Mouse (Mus musculus): ENCODE measurements around the gene Nsun4. TPM values are rescaled to one million over a fixed set of nuclear protein-coding genes. Genes with fewer than 3 reads are reported as not detected.
A peak's percentile ranks its signal among the peaks of the same experiment; 100 is the strongest.

Nsun4 gene
- polyA plus RNA-seq, 1 experiment from 2014 or later, result 10.7 TPM

DNA sequence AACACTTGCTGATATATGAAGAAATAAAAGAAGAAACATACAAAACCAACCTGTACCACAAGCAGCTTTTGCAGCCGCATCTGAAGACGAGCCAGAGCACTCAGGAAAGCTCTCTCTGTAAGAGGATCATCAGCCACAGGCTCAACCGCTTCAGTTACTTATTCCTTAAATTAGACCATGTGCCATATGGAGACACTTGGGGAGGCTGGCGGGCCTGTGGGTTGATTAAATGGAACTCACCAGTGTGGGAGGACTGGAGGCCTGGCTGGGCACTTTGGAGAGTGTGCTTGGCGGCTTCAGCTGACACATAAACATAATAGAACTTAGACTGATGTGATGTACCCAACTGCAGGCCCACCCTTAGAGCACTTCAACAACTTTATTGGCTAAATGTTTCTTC lies 20.3 kb downstream of the Nsun4 start:
- Histone ChIP-seq H3K36me3 (peaks cover 49% of the 10 kb centered on the region), H3K4me3 (no peak overlapping the region), H3K9me3 (replicated peaks) (no peaks in the 10 kb centered on the region), H3K27ac (no peak overlapping the region), H3K4me1 (no peaks in the 10 kb centered on the region), H3K9ac (no peak overlapping the region), H3K4me2 (no peak overlapping the region), H3K27me3 (replicated peaks) (0 out of 2 replicates have a peak, but pooled peaks cover 2% of the 10 kb centered on the region)
- 77% methylated on average over 5 of the region's 5 CpGs for WGBS (ENCODE audit: insufficient replicate concordance)
- no peak for ATAC-seq

DNA sequence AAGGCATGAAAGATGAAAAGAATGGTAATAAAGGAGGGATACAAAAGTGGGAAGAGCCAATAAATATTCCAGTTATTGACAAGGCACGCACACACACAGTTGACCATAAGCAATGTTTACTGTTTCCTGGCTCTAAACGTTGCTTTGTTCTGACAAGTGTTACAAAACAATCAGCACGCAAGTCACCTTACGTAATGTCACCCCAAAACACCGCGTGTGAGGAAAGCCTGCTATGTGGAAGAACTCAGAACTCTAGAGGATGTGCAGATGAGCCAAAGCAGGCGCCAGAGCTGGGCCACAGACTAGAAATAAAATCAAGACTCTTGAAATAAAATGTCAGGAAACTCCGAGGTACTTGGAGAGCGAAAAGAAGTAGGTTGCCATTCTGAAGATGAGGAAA lies 20.8 kb downstream of the Nsun4 start:
- no peak for ATAC-seq
- Histone ChIP-seq H3K27ac (no peak overlapping the region), H3K36me3 (peaks cover 46% of the 10 kb centered on the region), H3K27me3 (replicated peaks) (0 out of 2 replicates have a peak, but pooled peaks cover 4% of the 10 kb centered on the region), H3K4me1 (no peaks in the 10 kb centered on the region), H3K9me3 (replicated peaks) (no peaks in the 10 kb centered on the region), H3K9ac (no peak overlapping the region), H3K4me3 (no peak overlapping the region), H3K4me2 (no peak overlapping the region)
- 73% methylated on average over 9 of the region's 9 CpGs for WGBS (ENCODE audit: insufficient replicate concordance)

DNA sequence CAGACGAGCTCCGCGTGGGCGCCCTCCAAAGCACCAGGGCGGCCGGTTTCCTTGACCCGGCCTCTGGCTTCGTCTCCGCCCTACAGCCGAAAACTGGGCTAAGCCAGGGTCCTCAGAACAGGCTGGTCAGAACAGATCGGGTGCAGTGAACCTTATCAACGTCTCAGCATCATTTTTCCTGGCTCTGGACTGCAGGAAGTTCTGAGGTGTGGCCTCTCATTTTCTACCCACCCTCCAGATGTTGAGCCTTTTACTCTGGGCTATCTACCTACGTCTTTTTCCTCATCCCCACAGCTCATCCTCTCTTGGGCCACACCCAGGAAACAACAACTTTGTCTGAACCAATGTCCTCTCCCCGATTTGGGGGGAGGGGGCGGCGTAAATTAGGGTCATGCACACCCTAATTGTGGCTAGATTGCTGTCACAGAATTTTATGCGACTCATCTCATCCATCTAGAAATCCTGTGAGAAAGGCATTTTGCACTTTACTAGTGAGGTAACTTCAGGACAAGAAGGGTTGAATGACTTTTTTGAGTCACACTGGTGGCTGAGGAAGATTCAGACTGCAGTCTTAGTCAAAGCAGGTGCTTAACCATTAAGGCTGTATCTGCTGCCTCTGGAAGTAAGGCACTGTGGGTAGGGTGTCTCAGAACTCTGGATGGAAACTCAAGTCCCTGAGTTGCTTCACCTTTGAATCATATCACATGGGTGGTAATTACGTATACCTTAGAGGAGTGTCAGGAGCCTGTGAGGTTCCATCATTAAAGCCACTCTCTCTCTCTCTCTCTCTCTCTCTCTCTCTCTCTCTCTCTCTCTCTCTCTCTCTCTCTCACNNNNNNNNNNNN lies 35.6 kb downstream of the Nsun4 start, which contains the start of gene Faah:
Faah (minus strand) TSS at position 25 of the 845 bp plus-strand sequence.
- ATAC-seq, result peak; percentile 37
- Histone ChIP-seq H3K4me2 (peak within 1 kb of the TSS; percentile 82), H3K4me3 (peak within 1 kb of the TSS; percentile 59), H3K27ac (no peak within 1 kb of the TSS), H3K27me3 (replicated peaks) (peaks cover 71% of the 10 kb centered on the region), H3K4me1 (peaks cover 18% of the 10 kb centered on the region), H3K9me3 (replicated peaks) (no peaks in the 10 kb centered on the region), H3K36me3 (no peaks in the 10 kb centered on the region), H3K9ac (peak within 1 kb of the TSS; percentile 42)
- WGBS (ENCODE audit: insufficient replicate concordance), result 8% methylated on average over 18 of the region's 18 CpGs

DNA sequence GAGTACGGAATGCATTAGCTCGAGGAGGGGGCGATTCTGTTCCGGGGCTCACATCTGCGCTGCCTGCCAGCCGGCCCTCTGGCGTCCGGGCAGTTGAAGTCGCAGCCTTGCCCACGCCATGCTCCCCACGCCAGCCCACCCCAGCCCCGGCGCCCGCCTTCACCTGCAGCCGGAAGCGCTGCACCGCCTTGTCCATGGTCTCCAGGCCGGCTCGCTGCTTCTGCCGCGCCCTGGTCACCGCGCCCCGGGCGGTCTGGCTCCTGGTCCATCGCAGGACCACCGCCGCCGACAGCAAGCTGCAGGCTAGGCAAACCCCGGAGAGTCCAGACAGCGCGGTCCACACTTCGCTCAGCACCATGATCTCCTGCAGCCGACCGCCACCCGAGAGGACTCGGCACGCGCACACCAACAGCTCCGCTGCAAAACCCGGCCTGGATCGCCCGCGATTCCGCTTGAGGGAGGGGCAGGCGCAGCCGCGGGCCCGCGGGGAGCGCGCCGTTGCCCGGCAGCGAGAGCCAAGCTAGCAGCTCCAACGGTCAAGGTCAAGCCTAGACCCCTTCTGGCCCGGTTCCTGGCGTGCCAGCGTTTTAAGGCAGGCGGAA lies 36.3 kb downstream of the Nsun4 start:
- H3K27ac ChIP-seq, result no peak overlapping the region
- H3K27me3 ChIP-seq (replicated peaks), result peaks cover 74% of the 10 kb centered on the region
- H3K9ac ChIP-seq, result peak overlapping the region; percentile 42

DNA sequence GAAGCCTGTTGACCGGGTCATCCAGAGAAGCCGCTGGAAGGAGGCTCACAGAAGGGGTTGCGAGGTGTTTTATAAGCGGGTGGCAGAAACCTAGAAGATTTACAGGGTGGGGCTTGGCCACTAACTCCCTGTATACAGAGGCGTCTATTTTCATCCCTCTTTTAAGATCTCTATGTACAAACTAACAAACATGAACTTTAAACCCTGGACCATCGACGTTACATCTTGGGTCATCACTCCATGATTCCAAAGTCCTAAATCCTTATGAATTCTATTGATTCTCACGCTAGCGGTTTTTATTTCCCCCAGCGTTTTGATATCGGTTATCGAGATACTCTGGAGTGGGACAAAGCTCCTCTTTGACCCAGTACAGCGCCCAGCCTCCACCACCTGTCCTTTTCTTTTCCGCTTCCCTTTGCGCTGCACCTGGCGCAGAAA lies 36.8 kb downstream of the Nsun4 start:
- 12% methylated on average over 16 of the region's 16 CpGs for WGBS (ENCODE audit: insufficient replicate concordance)
- peak; percentile 8; the same call in 1 of the 2 replicates for ATAC-seq

More for the DNA sequence above, 36.3 kb downstream of the Nsun4 start:
- no peaks in the 10 kb centered on the region for H3K36me3 ChIP-seq
- H3K4me3 ChIP-seq, result peak overlapping the region; percentile 59
- H3K4me2 ChIP-seq, result peak overlapping the region; percentile 82
- peaks cover 18% of the 10 kb centered on the region for H3K4me1 ChIP-seq
- WGBS (ENCODE audit: insufficient replicate concordance), result under 1% methylated on average over 54 of the region's 60 CpGs
- peak; percentile 63 for ATAC-seq
- H3K9me3 ChIP-seq (replicated peaks), result no peaks in the 10 kb centered on the region

DNA sequence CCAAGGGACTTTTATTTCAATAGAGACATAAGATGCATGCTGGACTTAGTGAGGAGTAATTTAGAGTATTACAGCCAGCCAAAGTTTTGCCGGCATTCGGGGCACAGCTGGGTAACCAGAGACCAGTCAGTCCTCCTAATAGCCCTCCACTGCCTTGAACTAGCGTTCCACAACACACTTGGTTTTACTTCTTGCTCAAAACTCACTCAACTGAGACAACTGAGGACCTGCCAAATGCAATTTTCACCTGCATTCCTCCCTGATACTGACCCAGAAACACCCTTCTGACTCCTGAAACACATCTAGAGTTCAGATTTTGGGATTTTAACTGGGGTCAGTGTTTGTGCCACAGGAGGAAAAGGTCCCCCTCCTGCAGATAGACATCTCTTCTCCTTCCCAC lies 37.3 kb downstream of the Nsun4 start:
- Histone ChIP-seq H3K27ac (no peak overlapping the region), H3K9me3 (replicated peaks) (no peaks in the 10 kb centered on the region), H3K36me3 (no peaks in the 10 kb centered on the region), H3K27me3 (replicated peaks) (peaks cover 83% of the 10 kb centered on the region), H3K4me3 (peak overlapping the region; percentile 59), H3K4me2 (peak overlapping the region; percentile 82), H3K9ac (no peak overlapping the region), H3K4me1 (peaks cover 18% of the 10 kb centered on the region)
- no peak for ATAC-seq
- 42% methylated on average over 3 of the region's 3 CpGs for WGBS (ENCODE audit: insufficient replicate concordance)

More for the DNA sequence above, 36.8 kb downstream of the Nsun4 start:
- Histone ChIP-seq H3K4me2 (peak overlapping the region; percentile 82), H3K9me3 (replicated peaks) (no peaks in the 10 kb centered on the region), H3K27ac (no peak overlapping the region), H3K27me3 (replicated peaks) (peaks cover 78% of the 10 kb centered on the region), H3K36me3 (no peaks in the 10 kb centered on the region), H3K9ac (peak overlapping the region; percentile 42), H3K4me1 (peaks cover 18% of the 10 kb centered on the region), H3K4me3 (peak overlapping the region; percentile 59)

DNA sequence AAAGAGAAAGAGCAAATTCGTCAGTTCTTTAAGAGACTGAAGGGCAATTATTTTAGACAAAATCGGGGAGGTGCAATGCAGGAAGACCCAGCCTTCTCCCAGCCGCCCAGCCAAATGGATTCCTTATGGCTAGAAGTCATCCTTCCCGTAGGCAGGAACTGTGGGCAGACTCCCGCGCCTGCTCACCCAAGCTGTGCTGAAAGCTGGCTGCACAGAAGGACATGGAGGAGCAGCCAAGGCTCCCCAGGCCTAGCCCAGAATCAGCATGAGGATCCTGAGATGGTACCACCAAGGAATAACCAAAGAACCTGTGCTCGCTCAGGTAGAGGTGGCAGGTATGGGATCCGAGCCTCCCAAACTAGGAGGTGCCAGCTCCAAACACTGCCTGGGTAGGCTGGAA lies 37.7 kb downstream of the Nsun4 start:
- Histone ChIP-seq H3K4me2 (no peak overlapping the region), H3K27me3 (replicated peaks) (peaks cover 87% of the 10 kb centered on the region), H3K36me3 (no peaks in the 10 kb centered on the region), H3K9me3 (replicated peaks) (no peaks in the 10 kb centered on the region), H3K27ac (no peak overlapping the region), H3K4me3 (no peak overlapping the region), H3K4me1 (peaks cover 18% of the 10 kb centered on the region), H3K9ac (no peak overlapping the region)
- WGBS (ENCODE audit: insufficient replicate concordance), result 48% methylated on average over 8 of the region's 8 CpGs
- no peak for ATAC-seq

DNA sequence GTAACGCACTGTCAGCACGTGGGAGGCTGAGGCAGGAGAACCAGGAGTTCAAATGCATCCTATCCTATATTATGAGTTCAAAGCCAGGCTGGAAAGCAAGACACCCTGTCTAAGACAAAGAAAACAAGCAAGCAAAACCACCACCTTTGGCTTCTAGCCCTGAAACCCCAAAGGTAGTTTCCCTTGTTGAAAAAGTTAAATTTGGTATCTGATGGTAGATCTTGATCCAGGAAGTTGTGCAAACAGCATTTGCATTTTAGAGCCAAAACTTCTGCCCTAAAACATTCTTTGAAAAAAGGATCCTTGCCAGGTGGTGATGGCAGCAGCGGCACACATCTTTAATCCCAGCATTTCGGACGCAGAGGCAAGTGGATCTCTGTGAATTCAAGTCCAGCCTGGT lies 38.2 kb downstream of the Nsun4 start:
- no peak overlapping the region for H3K4me3 ChIP-seq
- H3K27me3 ChIP-seq (replicated peaks), result peaks cover 88% of the 10 kb centered on the region
- no peak for ATAC-seq

DNA sequence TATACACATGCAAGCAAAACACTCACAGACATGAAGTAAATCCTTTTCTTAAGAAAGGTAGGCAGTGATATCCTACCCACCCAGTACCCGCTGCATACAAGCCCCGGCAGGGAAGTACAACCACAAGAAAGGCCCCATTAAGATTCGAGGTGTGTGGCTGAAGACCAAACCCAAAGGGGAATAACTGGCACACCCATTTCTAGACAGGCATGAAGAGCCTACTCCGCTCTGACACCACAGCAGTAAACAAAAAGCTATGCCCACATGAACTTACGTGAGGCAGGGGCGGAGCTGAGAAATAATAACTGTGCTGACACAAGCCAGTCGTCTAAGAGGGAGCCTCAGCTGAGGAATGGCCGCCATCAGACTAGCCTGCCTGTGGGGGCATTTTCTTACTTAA lies 43.5 kb downstream of the Nsun4 start:
- H3K4me1 ChIP-seq, result no peaks in the 10 kb centered on the region
- no peaks in the 10 kb centered on the region for H3K9me3 ChIP-seq (replicated peaks)
- no peaks in the 10 kb centered on the region for H3K36me3 ChIP-seq
- H3K27me3 ChIP-seq (replicated peaks), result peaks cover 40% of the 10 kb centered on the region
- H3K4me2 ChIP-seq, result no peak overlapping the region
- 57% methylated on average over 8 of the region's 8 CpGs for WGBS (ENCODE audit: insufficient replicate concordance)
- H3K9ac ChIP-seq, result no peak overlapping the region
- ATAC-seq, result no peak
- H3K27ac ChIP-seq, result no peak overlapping the region
- H3K4me3 ChIP-seq, result no peak overlapping the region

More for the DNA sequence above, 38.2 kb downstream of the Nsun4 start:
- no peaks in the 10 kb centered on the region for H3K9me3 ChIP-seq (replicated peaks)
- no peaks in the 10 kb centered on the region for H3K36me3 ChIP-seq
- no peak overlapping the region for H3K27ac ChIP-seq
- no peak overlapping the region for H3K4me2 ChIP-seq
- peaks cover 18% of the 10 kb centered on the region for H3K4me1 ChIP-seq
- 64% methylated on average over 5 of the region's 5 CpGs for WGBS (ENCODE audit: insufficient replicate concordance)
- H3K9ac ChIP-seq, result no peak overlapping the region

DNA sequence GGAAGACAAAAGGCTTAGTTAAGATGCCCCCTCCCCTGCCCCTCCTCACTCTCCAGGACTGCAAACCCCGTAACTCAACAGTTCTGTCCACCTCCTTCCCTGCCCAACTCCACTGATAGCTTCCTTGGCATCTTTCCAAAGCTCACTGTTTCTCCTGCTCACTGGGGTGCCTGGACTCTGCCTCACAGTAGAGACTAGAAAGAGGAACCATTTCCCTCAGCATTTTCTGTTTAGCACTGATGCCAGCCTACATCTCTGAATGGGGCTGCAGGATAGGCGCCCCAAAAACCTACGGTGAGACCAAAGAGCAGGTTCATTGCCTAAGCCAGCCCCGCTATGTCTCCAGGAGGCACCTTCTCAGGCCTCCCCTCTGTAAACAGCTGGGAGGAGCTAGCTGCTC lies 52.5 kb downstream of the Nsun4 start:
- H3K4me1 ChIP-seq, result 0 out of 2 replicates have a peak, but pooled peaks cover 10% of the 10 kb centered on the region
- H3K4me2 ChIP-seq, result no peak overlapping the region
- H3K4me3 ChIP-seq, result no peak overlapping the region
- no peaks in the 10 kb centered on the region for H3K9me3 ChIP-seq (replicated peaks)
- no peak overlapping the region for H3K9ac ChIP-seq
- WGBS (ENCODE audit: insufficient replicate concordance), result 64% methylated on average over 4 of the region's 4 CpGs
- H3K27me3 ChIP-seq (replicated peaks), result 0 out of 2 replicates have a peak, but pooled peaks cover 8% of the 10 kb centered on the region
- H3K27ac ChIP-seq, result no peak overlapping the region
- no peak for ATAC-seq
- H3K36me3 ChIP-seq, result no peaks in the 10 kb centered on the region

DNA sequence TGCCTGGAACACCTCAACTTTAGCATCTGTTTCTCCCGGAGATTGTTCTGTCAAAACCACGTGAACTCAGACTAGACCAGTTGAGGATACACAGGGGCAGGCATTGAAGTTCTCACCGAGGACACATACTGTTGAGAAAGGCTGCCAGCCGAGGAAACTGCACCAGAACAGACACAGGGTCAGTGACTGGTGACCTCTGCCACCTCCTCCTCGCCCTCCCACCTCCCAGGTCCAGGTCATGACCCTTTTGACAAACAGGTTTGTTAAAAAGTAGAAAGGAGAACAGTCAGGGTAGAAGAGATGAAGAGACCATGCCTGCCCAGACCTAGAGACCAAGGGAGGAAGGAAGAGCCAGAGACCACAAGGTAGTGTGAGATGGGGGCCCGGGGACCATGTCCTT lies 53.0 kb downstream of the Nsun4 start:
- Histone ChIP-seq H3K4me3 (no peak overlapping the region), H3K9ac (no peak overlapping the region), H3K4me2 (no peak overlapping the region), H3K27me3 (replicated peaks) (0 out of 2 replicates have a peak, but pooled peaks cover 7% of the 10 kb centered on the region), H3K27ac (no peak overlapping the region), H3K4me1 (0 out of 2 replicates have a peak, but pooled peaks cover 10% of the 10 kb centered on the region), H3K9me3 (replicated peaks) (no peaks in the 10 kb centered on the region), H3K36me3 (no peaks in the 10 kb centered on the region)
- WGBS (ENCODE audit: insufficient replicate concordance), result 29% methylated on average over 6 of the region's 6 CpGs
- ATAC-seq, result peak; percentile 42; the same call in 1 of the 2 replicates

DNA sequence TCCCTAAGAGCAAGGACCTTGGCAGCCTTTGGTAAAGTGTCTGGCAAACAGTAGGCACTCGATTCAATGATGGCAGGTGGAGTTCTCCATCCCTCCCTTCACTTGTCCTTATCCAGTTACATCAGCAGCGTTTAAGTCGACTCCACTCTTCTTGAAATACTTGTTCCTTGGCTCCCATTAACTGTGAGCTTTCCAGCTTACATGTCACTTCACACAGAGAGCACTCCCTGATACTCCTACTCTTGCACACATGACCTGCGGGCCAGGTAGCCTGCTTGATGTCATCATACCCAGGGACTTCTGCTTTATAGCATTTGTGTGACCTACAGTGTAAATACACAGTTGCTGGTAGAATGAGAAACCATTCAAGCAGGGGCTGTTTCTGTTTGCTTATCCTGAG lies 56.9 kb downstream of the Nsun4 start:
- H3K4me3 ChIP-seq, result no peak overlapping the region
- no peaks in the 10 kb centered on the region for H3K9me3 ChIP-seq (replicated peaks)
- 56% methylated on average over 4 of the region's 4 CpGs for WGBS (ENCODE audit: insufficient replicate concordance)
- no peak overlapping the region for H3K4me2 ChIP-seq
- H3K27ac ChIP-seq, result no peak overlapping the region
- H3K4me1 ChIP-seq, result 0 out of 2 replicates have a peak, but pooled peaks cover 10% of the 10 kb centered on the region
- H3K36me3 ChIP-seq, result no peaks in the 10 kb centered on the region
- H3K9ac ChIP-seq, result no peak overlapping the region
- H3K27me3 ChIP-seq (replicated peaks), result peaks cover 12% of the 10 kb centered on the region
- ATAC-seq, result no peak

All from liver, embryonic 12.5 days (tissue).